Mouse (Mus musculus): ENCODE results near the gene Tab3. TPM values are rescaled to one million over a fixed set of nuclear protein-coding genes. Genes with fewer than 3 reads are reported as not detected.

Gene Tab3
- total RNA-seq (2014; rRNA removed; ENCODE audit: low replicate concordance) (4.1 and 17.7 TPM in 2 replicates), polyA plus RNA-seq (2015; fragmentation: Nextera tagmentation; extraction: Ambion mirVana) (2.0 and 2.5 TPM in 2 replicates)

DNA sequence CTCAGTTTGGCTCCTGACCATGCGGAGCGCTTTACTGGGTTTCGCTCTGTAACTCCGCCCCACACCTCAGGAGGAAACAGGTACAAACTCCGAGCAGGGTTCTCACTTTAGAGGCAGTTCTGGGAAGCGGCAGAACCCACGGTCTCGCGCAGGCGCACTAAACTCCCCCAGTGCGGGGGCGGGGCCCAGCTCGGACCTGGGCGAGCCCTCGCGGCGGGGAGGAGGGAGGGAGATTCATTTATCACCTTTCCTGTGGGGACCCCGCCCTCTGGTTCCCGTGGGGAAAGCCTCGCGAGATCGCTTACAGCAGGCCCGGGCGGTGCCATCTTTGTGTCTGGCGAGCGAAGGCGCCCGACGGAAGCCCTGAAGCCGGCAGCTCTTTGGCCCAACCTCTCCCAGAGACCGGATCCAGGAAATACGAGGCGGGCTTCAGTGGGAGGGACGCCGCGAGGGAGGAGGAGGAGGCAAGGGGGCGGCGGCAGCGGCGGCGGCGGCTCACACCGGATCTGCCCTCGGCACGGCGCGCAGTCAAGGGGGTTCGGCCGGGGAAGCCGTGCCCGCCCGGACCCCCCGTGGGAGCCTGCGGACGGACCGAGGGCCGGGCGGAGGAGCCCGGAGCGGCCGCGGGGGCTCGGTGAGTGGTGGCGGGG is at the start of gene Tab3:
Gene Tab3, plus strand, starts transcription at position 491 of the 650 bp plus-strand sequence.
- peak within 1 kb of the TSS; percentile 86 for H3K4me3 ChIP-seq (ENCODE audit: low read depth, low read length)
- H3K4me1 ChIP-seq (ENCODE audit: control insufficient read depth, insufficient read depth), result no peaks in the 10 kb centered on the region
- H3K4me2 ChIP-seq (ENCODE audit: low read depth, low read length), result peak within 1 kb of the TSS; percentile 76
- 25% methylated on average over 35 of the region's 64 CpGs for WGBS
- H3K36me3 ChIP-seq (replicated peaks; ENCODE audit: control insufficient read depth, insufficient read depth, low read length), result no peaks in the 10 kb centered on the region
- TF ChIP-seq CTCF (IDR thresholded peaks at IDR 0.05; ENCODE audit: low read depth) (no peak), EP300 (IDR thresholded peaks at IDR 0.05; ENCODE audit: low read depth) (no peak)
- H3K27me3 ChIP-seq (ENCODE audit: control insufficient read depth, insufficient read depth, low read length), result no peaks in the 10 kb centered on the region
- peak within 1 kb of the TSS; percentile 90 for H3K9ac ChIP-seq (replicated peaks; ENCODE audit: low read depth, low read length)
- H3K27ac ChIP-seq (ENCODE audit: low read depth), result peak within 1 kb of the TSS; percentile 79
- ATAC-seq (ENCODE audit: insufficient read depth, low read depth), result peak; percentile 98
- peak; percentile 90 for DNase-seq (ENCODE audit: low spot score)
- no peaks in the 10 kb centered on the region for H3K9me3 ChIP-seq (replicated peaks; ENCODE audit: control insufficient read depth, low read length)

- Histone ChIP-seq H3K9ac (replicated peaks; ENCODE audit: low read depth, low read length) (no peak overlapping the region), H3K4me3 (ENCODE audit: low read depth, low read length) (no peak overlapping the region), H3K27me3 (ENCODE audit: control insufficient read depth, insufficient read depth, low read length) (no peaks in the 10 kb centered on the region), H3K9me3 (replicated peaks; ENCODE audit: control insufficient read depth, low read length) (no peaks in the 10 kb centered on the region), H3K4me2 (ENCODE audit: low read depth, low read length) (no peak overlapping the region), H3K36me3 (replicated peaks; ENCODE audit: control insufficient read depth, insufficient read depth, low read length) (no peaks in the 10 kb centered on the region), H3K4me1 (ENCODE audit: control insufficient read depth, insufficient read depth) (no peaks in the 10 kb centered on the region), H3K27ac (ENCODE audit: low read depth) (no peak overlapping the region)
- no peak for ATAC-seq (ENCODE audit: insufficient read depth, low read depth)
- DNase-seq (ENCODE audit: low spot score), result no peak
- no peak for TF ChIP-seq EP300 (IDR thresholded peaks at IDR 0.05; ENCODE audit: low read depth)
- TF ChIP-seq CTCF (IDR thresholded peaks at IDR 0.05; ENCODE audit: low read depth), result no peak
- 15% methylated on average over 1 of the region's 1 CpGs for WGBS
These were observed 48.3 kb upstream of the Tab3 start for GRCm38 (mm10) chrX:85525545-85525944.

DNA sequence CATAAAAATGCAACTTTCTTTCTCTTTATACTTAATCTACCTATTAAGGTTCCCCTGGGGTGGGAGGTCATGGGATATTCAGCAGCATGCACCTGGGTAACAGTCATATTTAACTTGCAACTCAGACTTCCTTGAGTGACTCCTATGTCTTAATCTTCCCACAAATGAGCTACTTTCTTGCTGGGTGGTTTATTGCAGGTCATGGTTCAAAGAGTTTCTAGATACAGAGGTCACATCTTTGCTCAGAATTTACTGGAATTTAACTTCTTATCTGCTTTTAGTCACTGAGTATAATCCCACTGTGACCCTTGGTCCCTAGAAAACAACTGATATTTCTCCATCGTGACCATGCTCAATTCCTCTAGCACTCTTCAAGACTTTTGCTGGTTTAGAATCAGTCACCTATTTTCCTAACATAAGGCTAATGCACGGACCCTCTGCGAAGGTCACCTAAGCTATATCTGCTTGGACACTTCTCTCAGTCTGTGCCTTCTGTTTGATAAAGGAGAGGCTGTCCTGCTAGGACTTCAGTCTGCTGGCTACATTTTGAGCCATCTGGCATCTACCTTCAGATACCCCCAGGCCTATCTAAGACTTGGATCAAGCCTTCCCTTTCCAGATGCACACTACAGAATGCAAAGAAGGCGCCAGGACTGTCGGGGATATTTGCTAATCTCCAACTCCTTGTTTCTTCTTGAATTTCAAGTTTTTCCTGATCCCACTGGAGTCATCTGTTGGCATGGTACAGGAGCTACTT is 47.4 kb upstream of the Tab3 start:
- DNase-seq (ENCODE audit: low spot score), result no peak
- no peaks in the 10 kb centered on the region for H3K9me3 ChIP-seq (replicated peaks; ENCODE audit: control insufficient read depth, low read length)
- no peak overlapping the region for H3K4me2 ChIP-seq (ENCODE audit: low read depth, low read length)
- H3K4me1 ChIP-seq (ENCODE audit: control insufficient read depth, insufficient read depth), result no peaks in the 10 kb centered on the region
- H3K9ac ChIP-seq (replicated peaks; ENCODE audit: low read depth, low read length), result no peak overlapping the region
- no peaks in the 10 kb centered on the region for H3K27me3 ChIP-seq (ENCODE audit: control insufficient read depth, insufficient read depth, low read length)
- H3K4me3 ChIP-seq (ENCODE audit: low read depth, low read length), result no peak overlapping the region
- no peaks in the 10 kb centered on the region for H3K36me3 ChIP-seq (replicated peaks; ENCODE audit: control insufficient read depth, insufficient read depth, low read length)
- TF ChIP-seq CTCF (IDR thresholded peaks at IDR 0.05; ENCODE audit: low read depth) (no peak), EP300 (IDR thresholded peaks at IDR 0.05; ENCODE audit: low read depth) (no peak)
- WGBS, result 44% methylated on average over 5 of the region's 5 CpGs
- ATAC-seq (ENCODE audit: insufficient read depth, low read depth), result no peak
- no peak overlapping the region for H3K27ac ChIP-seq (ENCODE audit: low read depth)

DNA sequence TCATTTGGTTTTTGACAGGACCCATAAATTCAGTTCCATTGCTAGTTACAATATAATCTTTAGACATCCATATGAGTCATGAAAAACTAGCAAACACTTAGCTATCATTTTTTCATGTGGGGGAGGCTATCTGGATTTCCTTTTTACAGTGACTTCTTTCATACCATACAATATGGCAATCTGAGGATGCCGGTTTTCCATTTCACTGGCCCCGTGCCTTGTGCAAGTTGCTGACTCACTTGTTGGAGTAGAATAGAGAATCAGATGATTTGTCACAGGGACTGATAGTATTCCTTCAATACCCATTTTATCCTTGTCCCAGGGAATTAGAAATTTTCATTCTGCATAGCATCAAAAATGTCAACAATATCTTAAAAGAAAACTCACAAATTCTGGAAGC is 14.9 kb upstream of the Tab3 start:
- Histone ChIP-seq H3K27me3 (ENCODE audit: control insufficient read depth, insufficient read depth, low read length) (no peaks in the 10 kb centered on the region), H3K4me3 (ENCODE audit: low read depth, low read length) (no peak overlapping the region), H3K36me3 (replicated peaks; ENCODE audit: control insufficient read depth, insufficient read depth, low read length) (no peaks in the 10 kb centered on the region), H3K4me2 (ENCODE audit: low read depth, low read length) (no peak overlapping the region), H3K27ac (ENCODE audit: low read depth) (no peak overlapping the region), H3K4me1 (ENCODE audit: control insufficient read depth, insufficient read depth) (no peaks in the 10 kb centered on the region), H3K9ac (replicated peaks; ENCODE audit: low read depth, low read length) (no peak overlapping the region), H3K9me3 (replicated peaks; ENCODE audit: control insufficient read depth, low read length) (no peaks in the 10 kb centered on the region)
- 77% methylated on average over 2 of the region's 2 CpGs for WGBS
- no peak for ATAC-seq (ENCODE audit: insufficient read depth, low read depth)
- DNase-seq (ENCODE audit: low spot score), result no peak
- no peak for TF ChIP-seq CTCF (IDR thresholded peaks at IDR 0.05; ENCODE audit: low read depth)
- no peak for TF ChIP-seq EP300 (IDR thresholded peaks at IDR 0.05; ENCODE audit: low read depth)

DNA sequence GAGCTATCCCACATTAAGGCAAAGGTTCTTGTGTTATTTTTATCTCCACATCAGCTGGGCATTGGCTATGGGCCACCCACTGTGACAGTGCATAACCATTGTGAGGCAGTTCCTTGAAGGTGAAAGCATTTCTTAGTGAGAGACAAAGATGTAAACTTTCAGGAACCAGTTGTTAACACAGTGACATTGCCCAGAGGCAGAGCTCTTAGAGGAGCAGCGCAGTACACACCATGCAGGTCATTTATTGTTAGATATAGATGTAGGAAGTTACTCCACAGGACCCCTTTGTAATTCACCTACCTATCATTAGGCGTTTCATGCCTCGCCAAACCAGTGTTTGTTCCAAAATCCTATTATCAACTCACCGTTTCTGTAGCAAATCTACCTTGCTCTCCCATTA is 7.6 kb upstream of the Tab3 start:
- no peaks in the 10 kb centered on the region for H3K36me3 ChIP-seq (replicated peaks; ENCODE audit: control insufficient read depth, insufficient read depth, low read length)
- no peak for DNase-seq (ENCODE audit: low spot score)
- H3K27me3 ChIP-seq (ENCODE audit: control insufficient read depth, insufficient read depth, low read length), result no peaks in the 10 kb centered on the region
- H3K4me1 ChIP-seq (ENCODE audit: control insufficient read depth, insufficient read depth), result no peaks in the 10 kb centered on the region
- H3K27ac ChIP-seq (ENCODE audit: low read depth), result no peak overlapping the region
- no peak for TF ChIP-seq EP300 (IDR thresholded peaks at IDR 0.05; ENCODE audit: low read depth)
- no peak for TF ChIP-seq CTCF (IDR thresholded peaks at IDR 0.05; ENCODE audit: low read depth)
- no peak overlapping the region for H3K4me2 ChIP-seq (ENCODE audit: low read depth, low read length)
- H3K9me3 ChIP-seq (replicated peaks; ENCODE audit: control insufficient read depth, low read length), result no peaks in the 10 kb centered on the region
- H3K9ac ChIP-seq (replicated peaks; ENCODE audit: low read depth, low read length), result no peak overlapping the region
- WGBS, result 72% methylated on average over 4 of the region's 4 CpGs
- ATAC-seq (ENCODE audit: insufficient read depth, low read depth), result no peak
- H3K4me3 ChIP-seq (ENCODE audit: low read depth, low read length), result no peak overlapping the region

Measured in heart, postnatal 0 days (tissue).